30 mouse cellular contexts compared by ENCODE assay signal in genomic region chr1:133332656-133333430, GRCm38 (mm10). TPM values are rescaled to one million over a fixed set of nuclear protein-coding genes. Genes with fewer than 3 reads are reported as not detected.
"Had no signal": no experiment of that assay in that cellular context is flagged by ENCODE, and none has a peak within 500 bp of the region (broad histone marks: within the 10 kb centered on the region; RNA-seq: fewer than 3 reads in every experiment).

No protein-coding gene starts in this region.

- ATAC-seq: liver, postnatal 0 days; lung, postnatal 0 days; midbrain, embryonic 13.5 days; midbrain, embryonic 16.5 days had no signal

- H3K4me3 ChIP-seq: megakaryocyte, embryonic 14.5 days; midbrain, embryonic 10.5 days; midbrain, embryonic 13.5 days; myocyte; neural tube, embryonic 13.5 days; stomach, embryonic 15.5 days had no signal

- H3K9me3 ChIP-seq: midbrain, embryonic 10.5 days; midbrain, embryonic 13.5 days; neural tube, embryonic 13.5 days; stomach, embryonic 15.5 days had no signal

- H3K4me2 ChIP-seq: lung, embryonic 14.5 days; midbrain, embryonic 13.5 days; neural tube, embryonic 13.5 days; stomach, embryonic 15.5 days had no signal

- H3K27ac ChIP-seq: liver, embryonic 14.5 days; macrophage; midbrain, embryonic 10.5 days; midbrain, embryonic 13.5 days; neural tube, embryonic 13.5 days; stomach, embryonic 15.5 days had no signal

- H3K36me3 ChIP-seq: midbrain, embryonic 10.5 days; midbrain, embryonic 13.5 days; neural tube, embryonic 13.5 days; stomach, embryonic 15.5 days had no signal

- H3K9ac ChIP-seq: liver, embryonic 14.5 days; liver, postnatal 0 days; lung, embryonic 14.5 days; midbrain, embryonic 13.5 days; neural tube, embryonic 13.5 days; stomach, embryonic 15.5 days had no signal

- DNase-seq: kidney, adult 9 months; kidney, postnatal 14 days; kidney, postnatal 4 days; liver, postnatal 0 days; lung, embryonic 14.5 days; right cerebral cortex, postnatal 25 days; spleen, adult 18-20 months; thymus, adult 18-20 months; thymus, postnatal 36 days had no signal

RNA-seq across cellular contexts. Expression of gene Kiss1, which starts 11.2 kb away (rescaled TPM):
- total RNA-seq: layer of hippocampus, adult 18-20 months; layer of hippocampus, postnatal 14 days; liver, adult 2 months; monocyte, adult 5-6 weeks; neutrophil, adult 5-6 weeks had no signal
- polyA plus RNA-seq: kidney, embryonic 16.5 days; limb, embryonic 11.5 days; limb, embryonic 14.5 days; liver, adult 2 months; liver, embryonic 14.5 days; liver, postnatal 0 days; macrophage; midbrain, embryonic 10.5 days; midbrain, embryonic 13.5 days; midbrain, embryonic 16.5 days; myocyte; neural tube, embryonic 13.5 days; stomach, embryonic 15.5 days; urinary bladder, adult 2 months had no signal

RNA-seq across cellular contexts. Expression of gene Ren1, which starts 17.5 kb away (rescaled TPM):
- total RNA-seq: left cerebral cortex, postnatal 25 days; liver, adult 2 months; monocyte, adult 5-6 weeks; neutrophil, adult 5-6 weeks had no signal
- polyA plus RNA-seq: limb, embryonic 11.5 days; macrophage; midbrain, embryonic 10.5 days; midbrain, embryonic 13.5 days; midbrain, embryonic 16.5 days; myocyte had no signal

RNA-seq across cellular contexts. Expression of gene Golt1a, which starts 23.2 kb away (rescaled TPM):
- total RNA-seq: layer of hippocampus, adult 18-20 months; layer of hippocampus, postnatal 14 days; monocyte, adult 5-6 weeks; neutrophil, adult 5-6 weeks had no signal
- polyA plus RNA-seq: limb, embryonic 11.5 days; limb, embryonic 14.5 days; macrophage; midbrain, embryonic 10.5 days; midbrain, embryonic 13.5 days; midbrain, embryonic 16.5 days; myocyte; neural tube, embryonic 13.5 days; testis, adult 2 months had no signal

RNA-seq across cellular contexts. Expression of gene Etnk2, which starts 30.5 kb away (rescaled TPM):
- total RNA-seq: monocyte, adult 5-6 weeks; neutrophil, adult 5-6 weeks had no signal
- polyA plus RNA-seq: macrophage had no signal
